Mouse (Mus musculus) lung, postnatal 14 days (tissue): Measurements from ENCODE around the gene Cdh8.
"Not testable (repeated sequence)": the region's sequence is repeated elsewhere in the genome, so short reads cannot be mapped to it uniquely, and the experiment has no call there.

Experiments used
- DNase-seq: peaks from one replicate; pipeline ENCODE4 v3.0.0; 2021

Cdh8 gene

GRCm38 (mm10) chr8:99267133-99267532 lies 149.1 kb downstream of the Cdh8 start:
- no peak for DNase-seq

- no peak for DNase-seq
Observed at GRCm38 (mm10) chr8:99234372-99234771, 181.9 kb downstream of the Cdh8 start.

GRCm38 (mm10) chr8:99223697-99224096 lies 192.6 kb downstream of the Cdh8 start:
- no peak for DNase-seq

GRCm38 (mm10) chr8:99205194-99205593 lies 211.1 kb downstream of the Cdh8 start:
- no peak for DNase-seq

- DNase-seq = no peak
Observed at GRCm38 (mm10) chr8:99190643-99191042, 225.6 kb downstream of the Cdh8 start.

- DNase-seq = no peak
Observed at GRCm38 (mm10) chr8:99186879-99187278, 229.4 kb downstream of the Cdh8 start.

GRCm38 (mm10) chr8:99184186-99184585 lies 232.1 kb downstream of the Cdh8 start:
- DNase-seq = no peak

GRCm38 (mm10) chr8:99166966-99167365 lies 249.3 kb downstream of the Cdh8 start:
- no peak for DNase-seq

GRCm38 (mm10) chr8:99161633-99162032 lies 254.6 kb downstream of the Cdh8 start:
- DNase-seq = no peak

- DNase-seq = no peak
Observed at GRCm38 (mm10) chr8:99145436-99145835, 270.8 kb downstream of the Cdh8 start.

GRCm38 (mm10) chr8:99144761-99145160 lies 271.5 kb downstream of the Cdh8 start:
- not testable (repeated sequence) for DNase-seq

- no peak for DNase-seq
Observed at GRCm38 (mm10) chr8:99098453-99098852, 317.8 kb downstream of the Cdh8 start.

- DNase-seq = no peak
Observed at GRCm38 (mm10) chr8:99051344-99051743, 364.9 kb downstream of the Cdh8 start.

GRCm38 (mm10) chr8:99048664-99049363 lies 367.5 kb downstream of the Cdh8 start:
- no peak for DNase-seq

GRCm38 (mm10) chr8:99040423-99040822 lies 375.8 kb downstream of the Cdh8 start:
- no peak for DNase-seq

GRCm38 (mm10) chr8:99031060-99031459 lies 385.2 kb downstream of the Cdh8 start:
- DNase-seq = no peak
